Mouse (Mus musculus): ENCODE measurements around the gene Gm20388. TPM values are rescaled to one million over a fixed set of nuclear protein-coding genes. Genes with fewer than 3 reads are reported as not detected.

Gm20388 gene
- total RNA-seq, 4 experiments from 2014 or later, result 0.17 to 15.1 (median 6.6) TPM

DNA sequence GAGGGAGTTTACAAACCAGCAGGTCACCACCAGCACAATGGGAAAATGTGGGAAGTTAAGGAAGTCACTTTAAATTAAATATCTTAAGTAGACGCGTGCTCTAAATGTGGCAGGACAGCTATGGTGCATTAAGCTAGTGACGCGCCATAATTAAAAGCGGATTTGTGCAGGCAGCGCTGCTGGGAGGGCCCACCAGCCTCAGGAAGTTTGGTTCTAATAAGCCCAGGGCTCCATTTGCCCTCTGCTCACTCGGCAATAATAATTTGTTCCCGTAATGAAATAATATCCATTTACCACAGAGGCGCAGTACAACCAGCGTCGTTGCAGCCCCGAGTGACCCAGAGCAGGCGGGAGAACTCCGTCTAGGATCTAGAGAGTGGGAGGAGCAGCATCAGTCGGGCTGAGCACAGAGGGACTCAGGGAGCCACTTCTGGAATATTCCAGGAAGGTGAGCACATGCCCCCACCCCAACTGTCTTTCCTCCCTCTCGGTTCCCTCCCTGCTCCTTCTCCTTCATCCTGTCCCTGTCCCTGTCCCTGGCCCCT is 1040.1 kb downstream of the Gm20388 start:
- DNase-seq (ENCODE audit: low spot score in 2 of 2), result no peak

DNA sequence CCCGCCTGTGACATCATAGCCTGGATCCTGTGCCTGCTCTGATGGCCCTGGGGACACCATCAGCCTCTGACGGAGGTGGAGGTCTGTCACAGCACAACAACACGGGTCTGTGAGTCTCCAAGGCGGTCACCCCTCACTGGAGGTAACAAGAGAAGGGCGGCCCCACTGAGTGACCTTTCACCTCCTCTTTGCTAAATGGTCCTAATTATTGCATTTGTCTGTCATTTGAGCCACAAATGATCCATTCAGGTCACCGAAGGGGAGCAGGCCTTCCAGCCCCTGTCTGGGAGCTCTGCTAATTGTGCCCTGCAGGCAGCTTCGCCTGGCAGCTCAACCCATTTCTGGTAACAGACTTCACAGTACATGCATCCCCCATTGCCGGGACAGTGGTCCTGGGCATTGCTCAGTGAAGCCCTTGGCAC is 1048.8 kb downstream of the Gm20388 start:
- DNase-seq (ENCODE audit: low spot score in 2 of 2), result no peak

DNA sequence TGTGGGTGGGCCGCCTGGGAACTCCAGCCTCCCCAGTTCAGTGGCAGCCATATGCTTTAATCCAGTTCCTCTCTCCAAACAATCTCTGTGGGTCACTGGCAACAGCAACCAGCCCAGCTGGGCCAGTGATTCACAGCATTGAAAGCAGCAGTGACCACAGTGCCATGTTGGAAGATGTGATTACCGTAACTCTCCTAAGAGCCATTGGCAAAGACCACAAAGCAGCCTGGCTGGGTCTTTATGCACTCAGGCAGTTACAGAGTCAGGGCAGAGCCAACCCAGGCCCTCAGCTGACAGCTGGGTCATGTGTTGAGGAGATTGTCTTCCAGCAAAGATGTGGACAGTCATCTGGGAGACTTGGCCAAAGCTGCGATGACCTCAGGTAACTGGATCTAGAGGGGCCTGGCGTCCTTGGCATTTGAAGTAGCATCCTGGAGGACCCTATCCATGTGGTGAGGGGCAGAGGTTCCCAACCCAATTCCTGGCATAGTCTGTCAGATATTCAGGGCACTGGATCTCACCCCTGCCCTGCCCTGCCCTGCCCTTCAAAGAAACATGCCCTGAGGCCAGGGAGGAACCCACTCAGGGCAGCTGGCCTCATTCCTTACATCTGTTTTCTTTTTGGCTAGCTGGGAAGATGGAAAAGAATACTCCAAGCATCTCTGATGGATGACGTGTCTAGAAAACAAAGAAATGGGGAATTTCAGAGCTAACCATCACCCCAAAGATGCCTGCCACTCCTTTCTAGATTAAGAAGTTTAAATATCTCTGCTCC is 1052.2 kb downstream of the Gm20388 start:
- no peak for DNase-seq (ENCODE audit: low spot score in 2 of 2)

DNA sequence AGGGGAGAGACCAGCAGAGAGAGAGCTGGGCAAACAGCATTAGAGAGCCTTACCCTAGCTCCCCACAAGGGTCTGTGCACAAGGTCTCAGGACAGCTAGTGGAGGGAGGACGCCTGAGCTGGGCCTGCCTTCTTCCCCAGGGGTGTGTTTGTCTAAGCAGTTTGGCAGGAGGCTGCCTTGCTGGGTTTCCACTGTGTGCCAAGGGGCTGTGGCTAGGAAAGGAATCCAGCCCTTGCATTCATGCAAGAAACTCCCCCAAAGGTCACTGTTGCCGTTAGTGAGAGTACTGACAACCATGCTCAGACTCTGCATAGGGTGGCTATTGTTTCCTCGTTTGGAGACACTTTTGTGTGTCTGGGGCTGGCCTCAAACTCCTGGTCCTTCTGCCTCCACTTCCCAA is 1055.9 kb downstream of the Gm20388 start:
- DNase-seq (ENCODE audit: low spot score in 2 of 2), result no peak

DNA sequence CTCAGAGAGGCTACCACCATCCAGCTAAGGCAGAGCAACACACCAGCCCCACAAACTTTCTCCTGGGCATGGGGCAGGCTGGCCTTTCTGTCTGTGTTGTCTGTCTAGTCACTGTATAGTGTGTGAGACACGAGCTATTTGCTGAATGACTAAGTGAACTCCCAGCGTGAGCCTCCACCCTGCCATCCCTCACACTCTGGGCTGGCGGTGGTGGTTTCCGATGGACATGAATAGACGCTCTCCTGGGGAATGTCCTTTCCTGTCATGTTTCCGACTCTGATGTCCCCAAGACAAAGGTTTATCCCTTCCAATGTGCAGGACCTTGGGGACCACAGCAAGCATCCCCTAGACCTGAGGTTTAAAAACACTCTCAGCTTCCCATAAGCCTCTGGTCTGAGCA is 1057.7 kb downstream of the Gm20388 start:
- DNase-seq (ENCODE audit: low spot score in 2 of 2), result no peak

DNA sequence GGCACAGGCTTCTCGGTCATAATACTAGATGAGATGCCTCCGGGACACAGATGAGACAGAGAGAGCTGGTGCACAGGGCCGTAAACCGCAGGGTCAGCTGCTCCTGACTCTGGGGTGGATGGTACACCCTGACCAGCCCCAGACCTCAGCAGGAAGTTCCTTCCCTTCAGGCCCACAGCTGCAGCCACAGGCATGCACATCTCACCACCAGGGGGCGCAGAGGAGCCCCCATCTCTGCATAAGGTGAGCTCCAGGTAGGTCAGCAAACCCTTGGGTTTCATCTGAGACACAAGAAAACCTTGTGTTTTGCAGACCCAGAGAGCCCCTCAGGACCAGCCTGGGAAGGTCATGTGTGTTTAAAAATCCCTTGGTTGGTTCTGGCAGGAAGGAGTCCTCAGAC is 1059.7 kb downstream of the Gm20388 start:
- DNase-seq (ENCODE audit: low spot score in 2 of 2), result peak in 1 of 2 experiments; percentile 6

DNA sequence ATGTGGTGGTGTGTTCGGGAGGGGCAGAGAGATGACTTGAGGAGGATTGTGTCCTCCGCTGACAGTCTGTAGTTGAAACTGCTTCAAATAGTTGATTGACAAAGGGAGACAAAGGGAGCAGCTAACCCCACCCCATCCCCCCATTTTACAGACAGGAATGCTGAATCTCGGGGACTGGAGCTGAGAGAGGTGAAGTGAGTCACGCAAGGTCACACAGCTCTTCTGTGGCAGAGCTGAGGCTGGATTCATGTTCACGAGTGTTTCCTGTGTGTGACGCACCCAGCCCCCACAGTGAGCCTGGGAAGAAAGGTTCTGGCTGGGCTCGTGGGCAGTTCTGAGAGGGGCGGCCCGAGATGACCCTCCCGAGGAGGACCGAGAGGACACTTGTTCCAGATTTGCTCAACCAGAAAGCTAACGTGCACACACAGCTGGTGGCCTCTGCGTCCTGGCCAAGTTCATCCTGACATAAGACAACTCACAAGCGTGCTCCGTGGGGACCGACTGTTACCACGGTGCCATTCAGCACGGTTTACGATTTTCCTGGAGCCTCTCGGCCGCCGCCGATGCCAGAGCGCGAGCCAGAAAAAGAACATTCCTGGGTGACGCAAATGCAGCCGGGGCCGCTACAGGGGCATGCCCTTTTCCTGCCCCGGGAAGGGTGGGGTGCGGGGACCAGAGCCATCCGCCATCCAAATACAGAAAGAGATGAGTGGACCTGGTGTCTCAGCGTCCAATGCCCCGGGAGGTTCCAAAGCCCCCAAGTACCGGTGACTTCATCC is 1061.2 kb downstream of the Gm20388 start:
- DNase-seq (ENCODE audit: low spot score in 2 of 2), result peak in 1 of 2 experiments; percentile 4

DNA sequence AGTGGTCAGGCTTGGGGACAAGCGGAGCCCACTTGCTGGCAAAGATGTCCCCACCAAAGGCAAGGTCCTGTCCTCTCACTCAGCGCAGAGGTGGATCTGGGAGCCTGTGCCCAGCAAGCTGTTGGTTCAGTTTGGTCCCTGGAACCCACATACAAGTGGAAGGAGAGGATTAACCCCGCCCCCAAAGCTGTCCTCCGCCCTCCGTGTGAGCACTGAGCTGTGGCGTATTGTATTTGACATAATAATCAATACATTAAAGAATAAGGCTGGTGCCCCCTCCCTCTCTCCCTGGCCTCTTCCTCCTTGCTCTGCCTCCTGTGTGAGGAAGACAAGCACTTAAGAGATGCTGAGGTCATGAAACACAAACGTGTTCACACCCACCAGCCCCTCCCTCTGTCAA is 1062.4 kb downstream of the Gm20388 start:
- no peak for DNase-seq (ENCODE audit: low spot score in 2 of 2)

DNA sequence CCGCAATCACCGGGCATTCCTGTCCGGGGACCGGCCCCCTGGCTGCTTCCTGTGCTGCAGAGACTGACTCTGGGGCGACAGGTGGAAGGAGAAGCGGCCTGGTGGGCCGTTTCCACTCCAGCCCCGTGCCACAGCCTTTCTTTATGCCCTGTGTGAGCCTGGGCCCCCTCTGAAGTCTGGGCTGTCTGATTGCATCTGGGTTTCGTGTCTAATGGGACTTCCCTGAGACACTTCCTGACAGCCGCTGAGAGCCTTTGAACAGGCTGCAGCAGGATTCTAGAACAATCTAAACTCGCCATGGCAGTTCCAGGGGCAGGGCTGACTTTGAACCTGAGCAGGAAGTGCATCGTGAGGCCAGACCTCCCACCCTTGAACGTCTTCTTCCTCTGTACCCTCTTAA is 1066.5 kb downstream of the Gm20388 start:
- no peak for DNase-seq (ENCODE audit: low spot score in 2 of 2)

DNA sequence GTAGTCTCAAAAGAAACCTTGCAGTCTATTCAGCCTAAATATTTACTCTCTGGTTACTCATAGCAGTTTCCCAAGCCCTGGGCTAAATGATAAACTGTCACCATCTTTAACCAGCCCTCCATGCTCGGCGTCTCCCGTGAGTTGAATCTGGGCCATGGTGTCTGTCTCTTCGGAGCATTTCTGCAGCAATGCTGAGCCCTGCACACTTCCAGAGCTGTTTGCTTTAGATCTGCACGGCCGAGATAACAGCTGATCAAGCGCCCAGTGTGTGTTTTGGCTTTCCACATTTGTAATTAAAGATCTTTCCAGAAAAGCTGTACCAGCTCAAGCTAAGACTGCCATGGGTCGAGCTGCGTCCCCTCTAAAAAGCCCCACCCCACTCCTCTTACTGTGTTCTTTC is 1068.6 kb downstream of the Gm20388 start:
- no peak for DNase-seq (ENCODE audit: low spot score in 2 of 2)

DNA sequence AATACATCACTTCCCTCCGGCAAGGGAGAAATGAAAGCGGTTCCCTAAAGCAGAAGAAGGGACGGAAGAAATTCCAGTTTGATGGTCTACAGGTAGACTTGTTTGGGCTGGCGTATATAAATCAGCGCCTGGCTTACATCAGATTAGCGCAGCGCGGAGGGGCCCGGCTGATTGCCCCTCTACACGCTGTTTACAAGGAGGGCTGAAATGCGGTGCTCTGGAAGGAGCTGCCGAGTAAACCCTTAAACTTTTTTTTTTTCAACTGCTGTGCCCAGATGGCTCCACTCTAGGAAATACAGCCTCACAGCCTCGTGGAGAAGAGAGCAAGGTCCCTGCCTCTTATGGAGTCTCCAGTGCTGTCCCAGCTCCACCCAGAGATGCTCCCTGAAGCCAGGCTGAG is 1070.3 kb downstream of the Gm20388 start:
- no peak for DNase-seq (ENCODE audit: low spot score in 2 of 2)

DNA sequence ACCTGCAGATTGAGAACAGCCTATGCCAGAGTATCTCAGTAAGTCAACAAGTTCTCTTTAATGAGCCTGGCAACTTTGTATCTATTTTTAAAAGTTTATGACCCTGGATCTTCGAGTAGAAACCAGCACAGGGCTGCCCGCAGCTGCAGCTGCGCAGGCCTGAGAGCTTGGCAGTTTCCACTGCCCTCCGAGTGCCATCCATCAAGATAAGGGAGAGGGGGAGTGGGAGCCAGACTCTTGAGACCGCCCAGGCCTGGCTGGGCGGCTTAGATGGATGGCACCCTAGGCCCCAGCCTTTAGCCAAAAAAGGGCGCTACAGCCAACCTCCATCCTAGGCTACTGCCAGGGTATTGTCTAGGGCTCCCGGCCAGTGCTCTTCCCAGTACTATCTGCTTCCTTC is 1074.2 kb downstream of the Gm20388 start:
- DNase-seq (ENCODE audit: low spot score in 2 of 2), result no peak

DNA sequence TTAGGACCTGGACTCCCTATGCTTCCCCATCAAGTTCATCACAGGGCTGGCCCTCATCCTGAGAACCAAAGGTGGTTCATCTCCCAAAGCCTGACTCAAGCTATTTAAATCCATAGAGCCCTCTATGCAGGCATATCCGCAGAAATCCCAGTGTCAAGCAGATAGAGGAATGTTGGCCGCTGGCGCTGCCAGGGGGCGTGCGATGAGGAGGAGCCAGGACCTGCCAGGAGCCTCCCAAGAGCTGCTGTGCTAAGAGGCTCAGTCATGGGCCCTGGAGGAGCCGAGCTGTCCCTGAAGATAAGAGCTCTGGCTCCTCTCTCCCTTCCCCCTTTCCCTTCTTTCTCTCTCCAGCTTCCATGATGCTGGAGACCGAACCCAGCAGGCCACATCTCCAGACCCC is 1075.4 kb downstream of the Gm20388 start:
- no peak for DNase-seq (ENCODE audit: low spot score in 2 of 2)

DNA sequence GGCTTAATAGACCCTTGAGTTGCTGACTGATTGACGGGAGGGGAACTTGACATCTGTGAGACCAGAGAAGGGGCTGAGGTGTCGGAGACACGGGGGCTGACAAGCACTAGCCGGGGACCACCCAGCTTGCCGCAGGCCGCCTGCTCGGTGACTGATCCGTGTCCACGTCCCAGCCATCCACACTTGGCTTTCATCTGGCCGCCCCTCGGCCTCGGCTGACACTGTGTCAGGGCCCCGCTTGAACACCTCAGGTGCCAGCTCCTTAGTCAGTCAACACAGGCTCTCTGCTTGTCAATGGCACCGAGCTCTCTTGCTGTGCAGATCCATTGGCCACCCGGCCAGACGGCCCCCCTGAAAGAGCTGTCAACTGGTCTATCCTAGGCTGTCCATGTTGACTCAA is 1083.1 kb downstream of the Gm20388 start:
- no peak for DNase-seq (ENCODE audit: low spot score in 2 of 2)

DNA sequence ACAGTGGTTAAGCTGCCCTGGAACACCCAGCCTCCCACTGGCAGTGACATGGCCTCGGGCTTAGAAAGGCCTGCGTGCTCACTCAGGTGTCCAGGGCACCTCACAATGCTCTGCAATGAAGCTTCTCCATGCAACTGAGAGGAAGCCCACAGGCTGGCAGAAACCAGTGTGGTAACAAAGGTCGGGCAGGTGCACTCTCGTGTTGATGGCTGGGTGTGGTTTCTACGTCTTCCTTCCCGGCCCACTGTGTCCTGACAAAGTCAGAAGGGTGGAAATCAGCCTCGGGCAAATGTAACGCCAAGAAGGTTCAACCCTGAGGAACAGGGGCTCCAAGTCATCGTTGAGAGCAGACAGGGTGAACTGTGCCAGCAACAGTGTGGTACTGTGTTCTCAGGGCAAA is 1084.8 kb downstream of the Gm20388 start:
- DNase-seq (ENCODE audit: low spot score in 2 of 2), result no peak

DNA sequence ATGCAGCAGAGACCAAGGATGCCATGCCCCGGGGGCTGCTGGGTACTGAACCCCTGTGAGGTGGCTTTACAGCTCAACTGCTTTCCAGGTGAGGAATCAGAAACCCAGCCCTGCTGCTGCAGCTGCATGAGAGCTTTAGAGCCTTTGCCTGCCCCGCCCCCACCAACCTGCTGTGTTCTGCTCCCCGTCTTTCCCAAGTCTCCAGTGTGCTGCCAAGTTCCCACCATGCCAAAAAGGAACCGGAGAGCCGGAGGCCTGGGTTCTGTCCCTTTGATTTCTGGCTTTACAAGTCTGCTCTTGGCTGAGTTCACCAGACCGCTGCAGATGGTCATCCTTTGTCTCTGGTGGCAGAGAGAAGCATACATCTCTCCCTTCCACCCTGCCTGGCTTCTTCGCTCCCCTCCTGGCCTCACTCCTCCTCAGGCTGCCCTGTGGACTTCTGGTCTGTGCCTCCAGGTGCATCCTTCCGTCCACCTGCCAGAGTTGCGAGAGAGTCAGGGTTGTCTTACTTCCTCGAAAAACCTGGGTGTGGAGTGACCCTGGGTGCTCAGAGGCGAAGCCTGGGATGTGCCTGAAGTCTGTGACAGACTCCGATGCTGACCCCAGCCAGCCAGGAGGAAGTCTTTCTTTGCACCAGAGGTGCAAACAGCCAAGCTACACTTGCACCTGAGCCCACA is 1086.4 kb downstream of the Gm20388 start:
- DNase-seq (ENCODE audit: low spot score in 2 of 2), result no peak

DNA sequence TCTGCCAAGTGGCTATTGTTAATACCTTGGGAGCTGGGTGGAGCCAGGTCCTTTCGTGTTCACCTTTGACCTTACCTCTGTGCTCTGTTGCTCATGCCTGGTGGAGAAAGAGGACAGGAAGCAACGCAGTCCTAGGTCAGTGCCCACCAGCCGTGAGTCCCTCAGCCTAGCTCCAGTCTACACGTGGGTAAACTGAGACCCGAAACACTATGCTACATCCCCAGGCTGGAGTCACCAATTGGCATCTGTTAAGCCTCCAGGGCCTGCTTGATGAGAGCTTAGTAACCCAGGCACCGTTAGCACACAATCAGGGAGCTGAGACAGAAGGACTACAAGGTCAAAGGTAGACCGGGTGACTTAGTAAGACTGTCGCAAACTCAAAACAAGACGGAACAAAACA is 1087.3 kb downstream of the Gm20388 start:
- no peak for DNase-seq (ENCODE audit: low spot score in 2 of 2)

DNA sequence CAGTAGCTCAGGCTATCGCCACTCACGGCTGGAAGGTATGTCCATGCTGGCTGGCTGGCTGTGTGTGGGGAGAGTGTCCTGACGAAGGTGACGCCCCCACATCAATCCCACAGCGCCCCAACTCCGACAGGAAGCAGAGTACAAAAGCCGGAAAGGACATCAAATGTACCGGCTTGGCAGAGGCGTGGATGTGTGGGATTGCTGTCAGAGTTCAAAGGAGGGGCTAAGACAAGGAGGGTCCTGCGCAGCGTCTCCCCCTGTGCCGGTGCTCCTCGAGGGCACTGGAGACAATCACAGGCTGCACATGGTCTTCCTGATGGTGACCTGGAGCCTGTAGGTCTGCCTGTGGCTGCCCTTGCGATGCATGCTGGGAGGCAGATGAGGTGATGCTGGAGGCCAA is 1088.3 kb downstream of the Gm20388 start:
- no peak for DNase-seq (ENCODE audit: low spot score in 2 of 2)

DNA sequence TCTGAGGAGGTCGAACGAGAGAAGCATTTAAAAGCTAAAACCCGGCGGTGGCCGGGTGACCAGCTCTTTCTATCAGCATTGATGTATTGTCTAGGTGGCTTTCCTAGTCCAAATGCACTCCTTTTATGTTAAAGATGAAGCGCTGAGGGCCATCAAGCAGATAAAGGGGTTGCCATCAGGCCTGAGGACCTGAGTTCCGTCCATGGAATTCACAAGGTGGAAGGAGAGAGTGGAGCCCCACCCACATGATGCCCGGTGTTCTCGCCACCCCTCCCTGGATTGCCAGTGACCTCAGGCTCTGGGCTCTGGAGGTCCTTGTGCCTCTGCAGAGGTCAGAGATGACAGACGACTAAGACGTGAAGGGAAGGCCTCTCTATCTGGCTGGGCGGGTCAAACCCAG is 1091.3 kb downstream of the Gm20388 start:
- no peak for DNase-seq (ENCODE audit: low spot score in 2 of 2)

DNA sequence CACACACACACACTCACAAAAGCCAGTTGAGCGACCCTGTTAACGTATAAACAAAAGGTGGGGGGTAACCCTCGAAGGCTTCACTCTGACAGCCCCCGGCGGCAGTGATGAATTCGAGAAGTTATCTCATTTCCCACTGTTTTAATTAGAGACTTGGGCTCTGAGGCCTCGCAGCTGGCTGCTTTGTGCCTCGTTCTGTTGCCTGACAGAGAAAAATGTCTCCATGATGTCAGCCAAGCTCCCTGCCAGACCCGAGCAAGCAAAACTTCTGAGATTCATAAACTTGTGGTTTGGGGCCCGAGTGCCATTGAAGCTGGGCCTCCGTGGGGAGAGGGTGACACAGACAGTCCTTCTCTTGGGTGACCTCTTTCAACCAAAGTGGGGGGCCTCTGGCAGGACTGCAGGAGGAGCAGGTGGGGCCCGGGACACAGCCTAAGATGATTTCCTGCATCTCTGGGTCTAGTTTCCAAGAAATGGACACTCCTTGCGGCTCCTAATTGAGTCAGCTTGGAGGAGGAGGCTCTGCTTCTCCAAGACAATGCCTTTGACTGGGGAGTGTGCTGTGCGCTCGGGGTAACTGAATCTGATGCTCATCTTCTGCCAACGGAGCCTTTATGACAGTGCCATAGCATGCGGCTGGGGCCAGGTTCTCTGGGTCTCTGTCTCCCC is 1092.4 kb downstream of the Gm20388 start:
- no peak for DNase-seq (ENCODE audit: low spot score in 2 of 2)

DNA sequence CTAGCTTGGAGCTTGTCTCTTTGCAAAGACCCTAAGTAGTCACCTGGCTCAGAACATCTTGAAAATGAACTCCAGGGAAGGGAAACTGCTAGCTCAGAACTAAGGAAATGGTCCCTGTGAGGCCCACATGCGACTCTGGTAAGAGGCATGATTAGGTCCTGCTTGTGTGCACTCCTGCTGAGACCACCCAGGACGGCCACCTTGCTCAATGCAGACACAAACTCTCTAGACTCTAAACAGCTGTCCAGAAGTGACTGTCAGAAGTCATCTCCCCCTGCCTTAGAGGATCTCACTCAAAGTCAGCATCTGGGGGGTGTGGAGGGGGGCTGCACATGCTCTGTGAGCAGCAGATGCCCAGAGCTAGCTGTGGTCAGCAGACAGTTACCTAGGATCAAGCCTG is 1093.0 kb downstream of the Gm20388 start:
- DNase-seq (ENCODE audit: low spot score in 2 of 2), result no peak

DNA sequence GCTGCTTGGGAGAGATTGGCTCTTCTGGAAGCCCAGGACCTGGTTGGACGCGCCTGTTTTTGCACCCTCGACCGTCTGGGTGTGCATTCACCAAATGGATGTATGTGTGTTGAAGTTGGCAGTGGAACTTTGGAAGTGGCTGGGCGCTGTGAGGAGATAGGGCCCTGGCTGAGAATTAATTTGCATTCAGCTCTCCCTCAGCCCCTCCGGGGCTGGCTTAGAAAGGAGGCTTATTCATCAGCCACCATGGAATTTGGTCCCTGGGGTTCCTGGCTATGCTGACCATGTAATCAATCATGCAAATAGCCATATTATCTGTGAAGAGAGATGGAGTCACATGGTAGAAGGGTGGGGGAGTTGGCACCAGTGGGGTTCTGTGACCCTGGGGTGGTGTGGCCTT is 1102.7 kb downstream of the Gm20388 start:
- DNase-seq (ENCODE audit: low spot score in 2 of 2), result no peak
